Mouse (Mus musculus): Measurements from ENCODE around the gene Ticam1.
"Not testable (repeated sequence)": the region's sequence is repeated elsewhere in the genome, so short reads cannot be mapped to it uniquely, and the experiment has no call there.

The Ticam1 gene

GRCm38 (mm10) chr17:56264020-56264419 is 12.6 kb downstream of the Ticam1 start:
- peak; percentile 51 for DNase-seq (ENCODE audit: inconsistent ontology term)

DNA sequence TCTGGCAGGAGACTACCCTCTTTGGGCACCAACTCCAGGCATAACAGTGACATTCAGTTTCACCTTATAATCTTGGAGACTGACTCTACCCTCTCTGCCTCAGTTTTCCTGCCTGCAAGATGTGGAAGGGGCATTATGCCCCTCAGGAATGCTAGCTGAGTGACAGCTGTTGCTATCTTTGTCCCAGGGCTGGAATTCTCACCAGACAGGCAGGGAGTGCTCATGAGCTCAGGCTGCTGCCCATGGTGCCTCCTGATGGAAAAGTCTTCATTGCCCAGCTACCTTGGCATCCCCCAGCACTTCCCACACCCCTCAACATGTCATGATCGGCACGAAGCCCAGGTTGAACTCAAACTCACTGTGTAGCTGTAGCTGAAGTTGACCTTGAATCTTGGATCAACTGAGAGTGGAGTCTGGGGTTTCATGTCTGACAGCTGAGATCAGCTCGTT is 13.9 kb downstream of the Ticam1 start:
- no peak for DNase-seq (ENCODE audit: inconsistent ontology term)

DNA sequence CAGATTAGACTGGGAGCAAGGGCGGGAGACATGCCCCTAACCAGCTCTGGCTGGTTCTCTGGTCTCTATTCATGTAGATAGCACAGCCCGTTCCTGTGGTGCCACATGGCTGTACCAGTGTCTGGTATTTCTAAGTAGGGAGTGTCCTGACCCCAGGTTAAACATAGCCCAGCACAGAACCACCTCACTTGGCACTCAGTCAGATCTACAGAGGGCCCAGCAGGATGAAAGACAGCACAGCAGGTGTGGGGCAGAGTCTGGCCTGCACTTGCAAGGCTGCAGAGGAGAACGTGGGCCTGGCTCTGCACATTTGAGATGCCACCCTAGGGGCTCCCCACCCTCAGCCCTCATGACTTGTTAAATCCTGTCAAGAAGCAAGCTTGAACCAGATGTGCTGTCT is 15.4 kb downstream of the Ticam1 start:
- no peak for DNase-seq (ENCODE audit: inconsistent ontology term)

- DNase-seq (ENCODE audit: inconsistent ontology term), result no peak
These were observed 17.1 kb downstream of the Ticam1 start for GRCm38 (mm10) chr17:56259301-56260037.

- not testable (repeated sequence) for DNase-seq (ENCODE audit: inconsistent ontology term)
These were observed 17.8 kb downstream of the Ticam1 start for GRCm38 (mm10) chr17:56258812-56259211.

DNA sequence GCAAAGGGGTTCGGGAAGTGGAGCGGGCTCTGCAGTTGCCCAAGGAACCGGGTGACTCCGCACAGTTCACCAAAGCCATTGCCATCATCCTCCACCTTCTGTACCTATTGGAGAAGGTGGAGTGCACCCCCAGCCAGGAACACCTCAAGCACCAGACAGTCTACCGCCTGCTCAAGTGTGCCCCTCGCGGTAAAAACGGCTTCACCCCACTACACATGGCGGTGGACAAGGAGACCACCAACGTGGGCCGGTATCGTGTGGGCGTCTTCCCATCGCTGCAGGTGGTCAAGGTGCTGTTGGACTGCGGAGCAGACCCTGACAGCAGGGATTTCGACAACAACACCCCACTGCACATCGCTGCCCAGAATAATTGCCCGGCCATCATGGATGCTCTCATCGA is 18.3 kb downstream of the Ticam1 start:
- DNase-seq (ENCODE audit: inconsistent ontology term), result not testable (repeated sequence)

DNA sequence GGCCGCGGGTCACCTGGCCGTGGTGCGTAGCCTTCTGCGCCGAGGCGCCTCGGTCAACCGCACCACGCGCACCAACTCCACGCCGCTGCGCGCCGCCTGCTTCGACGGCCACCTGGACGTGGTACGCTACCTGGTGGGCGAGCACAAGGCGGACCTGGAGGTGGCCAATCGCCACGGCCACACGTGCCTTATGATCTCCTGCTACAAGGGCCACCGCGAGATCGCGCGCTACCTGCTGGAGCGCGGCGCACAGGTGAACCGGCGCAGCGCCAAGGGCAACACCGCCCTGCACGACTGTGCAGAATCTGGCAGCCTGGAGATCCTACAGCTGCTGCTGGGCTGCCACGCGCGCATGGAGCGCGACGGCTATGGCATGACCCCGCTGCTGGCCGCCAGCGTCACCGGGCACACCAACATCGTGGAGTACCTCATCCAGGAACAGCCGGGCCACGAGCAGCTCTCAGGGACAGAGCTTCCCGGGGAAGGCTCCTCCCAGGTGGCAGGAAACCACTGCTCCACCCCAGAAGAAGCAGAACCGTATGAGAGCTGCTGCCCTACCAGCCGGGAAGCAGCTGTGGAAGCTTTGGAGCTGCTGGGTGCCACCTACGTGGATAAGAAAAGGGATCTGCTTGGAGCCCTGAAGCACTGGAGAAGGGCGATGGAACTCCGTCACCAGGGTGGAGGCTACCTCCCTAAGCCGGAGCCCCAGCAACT is 19.2 kb downstream of the Ticam1 start:
- no peak for DNase-seq (ENCODE audit: inconsistent ontology term)

DNA sequence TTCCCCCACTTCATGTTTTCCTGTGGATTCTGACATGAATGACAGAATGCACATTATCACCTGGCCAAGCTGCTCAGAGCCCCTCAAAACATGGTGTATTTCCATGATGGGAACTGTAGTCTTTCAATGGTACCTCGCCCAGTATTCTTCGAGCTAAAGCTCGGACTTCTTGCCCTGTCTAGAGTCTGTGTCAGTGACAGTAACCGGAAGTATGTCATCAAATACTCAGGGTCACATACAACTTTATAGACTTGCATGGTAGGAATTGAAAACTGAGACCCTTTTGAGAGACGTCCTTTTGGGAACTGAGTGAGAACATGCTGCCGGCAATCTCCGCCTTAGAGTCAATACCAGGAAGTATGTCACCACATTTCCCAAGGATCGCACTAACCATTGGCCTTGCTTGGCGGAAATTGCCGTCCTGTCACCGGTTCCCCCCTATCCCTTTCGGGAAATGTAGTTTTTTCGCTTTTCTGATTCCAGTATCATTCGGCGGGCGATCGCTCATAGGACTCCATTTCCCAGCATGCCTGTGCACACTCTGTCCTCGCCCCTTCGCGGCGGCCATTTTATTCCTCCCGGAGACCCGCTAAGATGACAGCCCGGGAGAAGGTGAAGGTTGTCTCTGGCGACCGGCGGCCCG is 20.2 kb downstream of the Ticam1 start, which contains the start of gene Fem1a:
Gene Fem1a (plus strand): TSS at position 572 of the 643 bp plus-strand sequence.
- DNase-seq (ENCODE audit: inconsistent ontology term), result peak; percentile 96

GRCm38 (mm10) chr17:56255863-56256238 is 20.7 kb downstream of the Ticam1 start:
- peak; percentile 98 for DNase-seq (ENCODE audit: inconsistent ontology term)

- no peak for DNase-seq (ENCODE audit: inconsistent ontology term)
These were observed 21.2 kb downstream of the Ticam1 start for GRCm38 (mm10) chr17:56255429-56255828.

- DNase-seq (ENCODE audit: inconsistent ontology term), result no peak
These were observed 21.9 kb downstream of the Ticam1 start for GRCm38 (mm10) chr17:56254695-56255094.

GRCm38 (mm10) chr17:56251136-56251829 is 25.3 kb downstream of the Ticam1 start:
- peak; percentile 50 for DNase-seq (ENCODE audit: inconsistent ontology term)

DNA sequence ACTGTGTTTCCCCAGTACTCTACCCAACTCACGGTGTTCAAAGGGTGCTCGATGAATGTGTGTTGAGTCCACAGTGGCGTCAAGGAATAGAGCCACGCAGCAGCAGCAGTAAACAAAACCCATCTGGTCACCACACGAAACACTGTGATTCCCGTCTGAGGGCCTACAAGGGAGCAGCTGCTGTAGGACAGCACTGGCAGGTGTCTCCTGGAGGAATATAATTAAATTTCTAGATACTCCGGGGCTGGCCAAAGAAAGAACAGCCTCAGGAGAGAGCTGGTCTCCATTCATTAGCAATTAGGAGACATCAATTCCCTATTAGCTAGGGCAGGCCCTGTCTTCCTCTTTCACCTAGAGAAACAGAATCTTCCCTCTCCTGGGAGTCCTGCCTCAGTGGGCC is 31.0 kb downstream of the Ticam1 start:
- DNase-seq (ENCODE audit: inconsistent ontology term), result no peak

DNA sequence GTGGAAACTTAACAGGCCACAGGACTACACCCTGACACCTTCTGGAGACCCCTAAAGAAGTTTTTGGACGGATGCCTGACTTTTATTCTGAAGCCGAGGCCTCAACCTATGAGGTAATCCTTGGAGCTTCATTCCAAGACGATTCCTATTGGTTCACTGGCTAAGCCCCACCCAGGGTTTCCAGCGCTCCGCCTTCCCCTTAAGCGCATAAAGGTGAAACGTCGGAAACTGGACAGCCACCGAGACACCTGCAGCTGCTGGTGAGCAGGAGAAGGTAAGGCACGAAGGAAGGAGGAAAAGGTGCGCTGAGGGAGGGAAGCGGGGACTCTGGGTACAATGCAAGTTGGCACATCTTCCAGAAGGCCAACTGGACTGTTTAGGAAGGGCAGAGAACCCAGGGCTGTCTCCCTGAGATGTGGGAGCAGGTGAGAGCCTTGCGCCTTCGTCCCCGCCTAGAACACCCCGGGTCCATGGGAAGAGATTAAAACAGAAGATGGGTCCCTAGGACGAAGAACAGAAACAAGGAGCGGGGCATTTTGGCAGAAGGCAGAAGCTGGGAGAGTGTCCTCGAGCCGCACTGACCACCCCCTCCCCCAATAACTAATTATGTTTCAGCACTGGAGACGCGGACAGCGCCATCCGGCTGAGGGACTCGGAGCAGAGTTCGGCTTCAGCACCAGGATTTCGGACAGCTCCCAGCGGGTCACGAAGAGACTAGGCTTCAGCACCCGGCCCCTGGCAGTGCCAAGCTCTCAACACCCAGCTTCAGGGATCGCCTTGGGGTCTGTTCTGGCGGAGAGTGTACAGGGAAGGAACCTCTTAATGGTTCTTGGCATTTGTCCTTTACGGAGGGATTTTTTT is 34.8 kb downstream of the Ticam1 start:
- DNase-seq (ENCODE audit: inconsistent ontology term), result peak; percentile 77

DNA sequence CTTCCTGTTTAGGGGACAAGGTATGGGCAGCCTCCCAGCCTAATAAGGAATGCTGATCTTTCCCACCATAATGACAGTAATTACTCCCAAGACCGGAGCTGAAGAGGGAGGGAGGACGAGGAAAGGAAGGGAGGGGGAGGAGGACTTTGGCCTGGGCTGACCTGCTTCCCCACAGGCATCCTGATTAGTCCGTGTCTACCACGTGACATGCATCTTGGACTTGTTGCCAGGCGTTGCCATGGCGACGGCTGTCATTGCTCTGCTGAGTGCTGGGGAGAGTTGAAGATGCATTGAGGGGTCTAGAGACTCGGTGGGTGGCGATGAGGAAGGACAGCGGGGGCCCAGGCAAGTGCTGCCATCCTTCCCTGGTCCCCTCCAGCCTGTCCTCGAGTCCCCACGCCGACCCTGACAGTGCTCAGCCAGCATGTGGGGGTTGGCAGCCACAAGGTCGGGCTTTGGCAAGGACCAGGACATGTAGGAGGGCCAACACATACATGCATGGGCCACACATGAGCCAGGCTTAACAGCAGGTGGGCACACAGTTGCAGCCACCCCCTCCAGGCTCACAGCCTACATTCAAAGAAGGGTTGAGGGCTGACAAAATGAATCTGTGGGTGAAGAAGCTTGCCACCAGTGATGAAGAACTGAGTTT is 42.6 kb downstream of the Ticam1 start:
- DNase-seq (ENCODE audit: inconsistent ontology term), result peak; percentile 56

DNA sequence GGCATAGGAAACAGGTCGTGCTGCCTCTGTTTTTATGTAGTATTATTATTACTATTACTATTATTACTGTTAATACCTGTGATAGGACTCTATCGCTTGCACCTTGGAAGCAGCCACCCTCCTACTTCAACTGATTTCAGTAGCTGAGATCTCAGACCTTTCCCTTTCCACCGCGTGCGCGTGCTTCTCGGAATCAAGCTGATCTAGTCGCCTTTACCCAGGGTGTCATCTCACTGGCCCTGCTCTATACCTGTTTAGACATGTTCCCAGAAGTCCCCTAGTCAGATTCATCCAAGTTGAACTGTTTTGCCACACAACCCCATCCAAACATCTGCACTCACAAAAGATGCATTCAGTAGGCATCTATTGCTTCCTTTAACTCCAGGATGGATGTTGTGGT is 43.2 kb downstream of the Ticam1 start:
- no peak for DNase-seq (ENCODE audit: inconsistent ontology term)

DNA sequence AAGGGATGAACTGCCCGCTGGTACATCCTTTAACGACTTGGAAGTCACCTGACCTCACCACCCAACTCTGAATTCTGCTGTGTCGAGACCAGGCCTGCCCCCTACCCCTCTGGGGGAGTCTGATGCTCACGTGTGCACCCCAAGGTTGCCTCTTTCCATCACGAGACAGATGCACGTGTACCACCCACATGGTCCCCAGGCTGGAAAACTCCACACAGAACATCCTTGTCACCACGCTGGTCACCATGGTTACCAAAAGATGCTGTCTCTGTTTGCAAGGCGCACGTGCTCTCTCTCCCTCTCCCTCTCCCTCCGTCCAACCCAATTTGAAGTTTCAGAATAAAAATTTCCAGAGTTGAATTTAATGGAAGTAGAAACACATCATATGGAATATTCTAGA is 46.6 kb downstream of the Ticam1 start:
- DNase-seq (ENCODE audit: inconsistent ontology term), result no peak

GRCm38 (mm10) chr17:56226566-56226965 is 50.0 kb downstream of the Ticam1 start:
- no peak for DNase-seq (ENCODE audit: inconsistent ontology term)

DNA sequence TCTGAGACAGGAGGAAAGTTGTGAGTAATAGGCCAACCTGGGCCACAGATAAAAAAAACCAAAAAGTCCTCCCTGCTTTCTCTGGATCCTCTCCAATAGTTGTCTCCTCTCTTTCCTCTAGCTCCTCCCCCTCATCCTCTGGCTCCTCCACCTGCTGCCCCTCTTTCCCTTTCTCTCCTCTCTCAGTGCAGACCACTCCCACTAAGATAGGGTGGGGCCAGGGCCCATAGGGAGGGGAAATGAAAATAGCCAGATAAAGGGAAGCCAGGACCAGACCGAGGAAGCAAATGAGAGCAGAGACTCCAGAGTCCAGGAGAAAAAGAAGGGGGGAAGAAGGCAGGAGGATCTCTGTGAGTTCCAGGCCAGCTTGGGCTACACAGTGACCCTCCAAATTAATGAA is 51.7 kb downstream of the Ticam1 start:
- no peak for DNase-seq (ENCODE audit: inconsistent ontology term)

DNA sequence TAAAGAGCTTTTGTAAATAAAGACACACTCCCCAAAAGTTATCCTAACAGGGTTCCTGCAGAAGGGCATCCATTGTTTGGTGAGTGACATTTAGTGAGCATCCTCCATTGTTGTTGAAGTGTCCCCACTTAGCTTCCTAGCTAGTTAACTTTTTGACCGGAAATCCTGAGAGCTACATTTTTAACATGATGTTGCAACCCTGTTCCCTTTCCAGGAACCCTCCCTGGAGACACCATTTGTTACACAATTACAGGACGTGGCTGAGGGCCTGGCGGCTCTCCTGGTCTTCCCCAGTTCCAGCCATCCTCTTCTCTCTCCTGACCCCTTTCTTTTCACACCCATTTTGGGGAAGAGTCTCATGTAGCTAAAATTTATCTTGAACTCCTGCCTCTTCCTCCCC is 56.8 kb downstream of the Ticam1 start:
- DNase-seq (ENCODE audit: inconsistent ontology term), result no peak
